Mouse (Mus musculus) limb, embryonic 11.5 days (tissue): ENCODE measurements at regions not wholly inside any gene's neighbourhood (a gene's known extent, or its start where the extent isn't known, plus 50 kb on each side); places are given as distances from the start of the nearest gene placed in this dataset.

ENCODE experiments used
- ATAC-seq: fragments of 200-750 bp; cut with Nextera tagmentation; 2 replicates; pipeline ENCODE4 v1.8.0; 2017; ENCODE audit warnings: low read depth; ENCODE audit not compliant: insufficient number of reproducible peaks, low FRiP score, low TSS enrichment
- DNase-seq: peaks from one replicate; pipeline ENCODE4 v3.0.0-alpha.2; 2015; ENCODE audit warnings: low spot score
- H3K27ac ChIP-seq: fragments of 300-500 bp; sonication (generic); replicated peaks from 2 replicates; pipeline ENCODE4 v1.5.1; 2014; ENCODE audit warnings: low read depth, mild to moderate bottlenecking, low read length
- H3K27me3 ChIP-seq: fragments of 300-500 bp; sonication (generic); 2 replicates; pipeline ENCODE4 v1.6.1; 2014; ENCODE audit warnings: mild to moderate bottlenecking, low read length, mixed read lengths; ENCODE audit not compliant: control insufficient read depth, insufficient read depth
- H3K36me3 ChIP-seq: fragments of 300-500 bp; sonication (generic); 2 replicates; pipeline ENCODE4 v1.6.1; 2014; ENCODE audit warnings: mild to moderate bottlenecking, low read length, moderate library complexity, mixed read lengths; ENCODE audit not compliant: control insufficient read depth, insufficient read depth
- H3K4me1 ChIP-seq: fragments of 300-500 bp; sonication (generic); 2 replicates; pipeline ENCODE4 v1.6.1; 2014; ENCODE audit warnings: low read length, mixed read lengths; ENCODE audit not compliant: control insufficient read depth, insufficient read depth
- H3K4me2 ChIP-seq: fragments of 300-500 bp; sonication (generic); 2 replicates; pipeline ENCODE4 v1.6.1; 2014; ENCODE audit warnings: low read depth, mild to moderate bottlenecking, moderate library complexity; ENCODE audit not compliant: severe bottlenecking
- H3K4me3 ChIP-seq: fragments of 300-500 bp; sonication (generic); 2 replicates; pipeline ENCODE4 v1.5.1; 2014; ENCODE audit warnings: low read depth, low read length
- H3K9ac ChIP-seq: fragments of 300-500 bp; sonication (generic); 2 replicates; pipeline ENCODE4 v1.6.1; 2014; ENCODE audit warnings: mild to moderate bottlenecking, low read length
- H3K9me3 ChIP-seq: fragments of 300-500 bp; sonication (generic); 2 replicates; pipeline ENCODE4 v1.6.1; 2016; ENCODE audit warnings: low read length; ENCODE audit not compliant: control insufficient read depth
- WGBS: fragments of 180-500 bp; shearing (Covaris S2); extraction: QIAGEN DNeasy Blood & Tissue Kit; methylation state at CpG from one replicate; pipeline ENCODE4 v1.1.7; 2014; 5-methylcytosine and 5-hydroxymethylcytosine counted together

DNA sequence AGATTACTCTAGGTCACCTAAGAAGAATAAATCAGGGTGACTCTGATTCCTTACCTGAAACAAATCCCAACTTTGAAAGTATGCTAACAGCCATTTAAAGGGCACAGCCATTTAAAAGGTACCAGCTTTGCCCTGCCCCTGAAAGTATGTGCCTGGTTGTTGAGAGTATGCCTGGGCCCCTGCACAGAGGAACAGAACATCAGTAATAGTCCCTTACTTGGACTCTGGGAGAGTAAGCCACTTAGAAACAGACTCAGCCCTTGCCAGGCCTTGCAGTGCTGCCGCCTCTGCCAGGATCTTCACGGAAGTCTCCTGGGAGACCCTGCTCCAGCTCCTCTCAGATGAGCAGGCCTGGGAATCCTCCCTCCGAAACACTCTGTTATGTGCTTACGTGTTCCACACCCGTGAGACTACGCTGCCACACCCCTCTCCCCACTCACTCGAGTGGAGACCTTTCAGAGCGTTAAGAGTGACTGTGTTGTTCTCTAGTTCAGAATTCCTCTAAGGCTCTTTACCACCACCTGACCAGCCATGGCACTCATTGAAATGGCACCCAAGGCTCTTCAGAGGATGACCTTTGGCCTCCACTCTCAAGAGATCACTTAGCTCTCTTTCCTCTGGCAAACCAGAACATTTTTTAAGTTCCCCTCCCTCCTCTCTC, 150.4 kb downstream of the Ly86 start:
- Histone ChIP-seq H3K4me1 (peaks cover 12% of the 10 kb centered on the region), H3K4me2 (no peak overlapping the region), H3K27ac (no peak overlapping the region), H3K36me3 (no peaks in the 10 kb centered on the region), H3K9me3 (no peaks in the 10 kb centered on the region), H3K9ac (no peak overlapping the region), H3K4me3 (no peak overlapping the region), H3K27me3 (no peaks in the 10 kb centered on the region)
- ATAC-seq (no peak), DNase-seq (no peak)
- 83% methylated on average over 8 of the region's 8 CpGs for WGBS

DNA sequence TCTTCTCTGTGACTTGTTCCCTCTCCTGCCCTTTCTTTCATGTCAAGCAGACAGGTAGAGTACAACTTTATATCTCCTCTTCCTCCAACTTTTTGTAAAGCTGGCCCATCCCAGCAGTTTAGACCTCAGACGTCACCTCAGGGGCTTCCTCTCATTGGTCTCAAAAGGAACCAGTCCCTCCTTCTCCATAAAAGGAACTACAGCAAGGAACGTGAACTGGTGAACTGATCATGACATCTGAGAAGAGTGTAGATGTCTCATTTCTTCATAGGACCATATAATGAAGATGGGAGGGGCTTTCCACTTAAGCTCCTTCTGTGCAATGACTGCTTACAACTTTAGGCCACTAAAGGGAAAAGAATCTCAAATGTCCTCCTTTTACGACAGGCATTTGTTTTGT, 153.0 kb downstream of the Ly86 start:
- ATAC-seq (no peak), DNase-seq (no peak)
- Histone ChIP-seq H3K4me2 (no peak overlapping the region), H3K4me1 (peaks cover 2% of the 10 kb centered on the region), H3K27me3 (no peaks in the 10 kb centered on the region), H3K36me3 (no peaks in the 10 kb centered on the region), H3K4me3 (no peak overlapping the region), H3K9me3 (no peaks in the 10 kb centered on the region), H3K27ac (no peak overlapping the region), H3K9ac (no peak overlapping the region)
- WGBS: 59% methylated on average over 3 of the region's 3 CpGs

DNA sequence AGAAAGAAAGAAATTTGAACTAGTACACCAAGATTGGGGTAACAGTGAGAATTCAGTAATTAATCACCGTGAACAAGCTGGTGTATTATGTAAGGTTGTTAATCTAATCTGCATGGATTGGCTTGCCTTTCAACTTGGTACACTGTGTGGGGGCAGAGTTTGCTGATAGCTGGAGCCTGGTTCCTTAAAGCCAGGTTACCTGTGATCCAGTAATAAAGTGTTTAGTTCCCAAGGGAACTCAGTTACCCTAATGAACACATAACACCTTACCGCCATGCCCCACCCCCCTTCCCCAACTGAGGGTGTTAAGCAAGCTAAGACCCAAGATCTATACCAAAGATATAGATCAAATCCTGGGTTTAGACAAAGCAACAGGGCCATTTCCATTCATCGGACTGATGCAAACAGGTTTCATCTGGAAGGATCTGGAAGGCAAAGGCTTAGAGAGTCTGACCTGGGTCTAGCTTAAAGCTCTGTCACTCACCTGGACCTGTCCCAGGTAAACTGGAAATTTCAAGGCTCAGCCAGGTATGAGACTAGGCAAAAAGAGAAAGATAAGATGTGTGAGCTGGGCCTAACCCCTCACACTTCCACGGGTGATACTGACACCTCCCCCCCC, 155.8 kb downstream of the Ly86 start:
- no peaks in the 10 kb centered on the region for H3K36me3 ChIP-seq
- no peaks in the 10 kb centered on the region for H3K9me3 ChIP-seq
- no peaks in the 10 kb centered on the region for H3K27me3 ChIP-seq
- DNase-seq (no peak), ATAC-seq (no peak)
- H3K9ac ChIP-seq: no peak overlapping the region
- H3K4me2 ChIP-seq: no peak overlapping the region
- H3K4me3 ChIP-seq: no peak overlapping the region
- no peak overlapping the region for H3K27ac ChIP-seq
- H3K4me1 ChIP-seq: no peaks in the 10 kb centered on the region
- 59% methylated on average over 4 of the region's 4 CpGs for WGBS

DNA sequence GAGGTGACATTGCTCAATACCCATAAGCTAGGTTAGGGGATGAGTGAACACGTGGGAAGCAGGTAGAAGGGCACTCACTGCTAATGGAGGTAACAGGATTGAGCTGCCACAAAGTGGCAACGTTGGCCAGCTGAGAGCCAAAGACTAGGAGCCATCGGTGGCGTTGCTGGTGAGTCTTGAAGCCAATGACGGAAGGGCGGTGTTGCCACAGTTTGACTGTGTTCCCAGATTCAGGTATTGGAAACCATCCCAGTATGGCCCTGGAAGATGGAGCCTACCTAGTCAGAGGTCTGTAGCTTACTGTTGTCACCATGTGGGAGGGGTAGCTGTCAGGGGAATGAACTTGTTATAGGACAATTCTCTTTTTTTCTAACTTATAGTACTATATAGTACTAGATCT, 158.4 kb downstream of the Ly86 start:
- no peak overlapping the region for H3K9ac ChIP-seq
- DNase-seq: no peak
- no peak overlapping the region for H3K4me3 ChIP-seq
- no peak overlapping the region for H3K27ac ChIP-seq
- H3K4me2 ChIP-seq: no peak overlapping the region
- no peak for ATAC-seq
- H3K9me3 ChIP-seq: no peaks in the 10 kb centered on the region
- no peaks in the 10 kb centered on the region; the same call in 1 of the 2 replicates for H3K4me1 ChIP-seq
- WGBS: 90% methylated on average over 6 of the region's 6 CpGs
- H3K36me3 ChIP-seq: no peaks in the 10 kb centered on the region
- no peaks in the 10 kb centered on the region for H3K27me3 ChIP-seq

DNA sequence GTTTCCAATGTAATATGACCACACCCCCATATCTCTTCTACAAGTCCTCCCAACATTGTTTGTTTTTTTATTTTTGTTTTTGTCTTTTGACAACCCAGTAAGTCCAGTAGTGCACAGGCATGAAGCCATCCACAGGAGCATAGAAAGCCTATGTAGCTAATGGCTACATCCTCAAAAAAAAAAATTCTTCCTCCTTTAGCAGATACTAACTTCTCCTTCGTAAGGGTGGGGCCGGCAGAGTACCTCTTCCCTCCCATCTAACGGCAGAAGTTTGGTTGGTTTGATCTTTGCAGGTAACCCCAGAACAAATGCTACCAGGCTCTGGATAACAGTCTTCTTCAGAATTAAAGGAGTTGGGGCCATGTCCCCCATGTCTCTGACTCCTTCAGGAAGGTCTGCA, 158.9 kb downstream of the Ly86 start:
- ATAC-seq (no peak), DNase-seq (no peak)
- 92% methylated on average over 3 of the region's 3 CpGs for WGBS
- Histone ChIP-seq H3K36me3 (no peaks in the 10 kb centered on the region), H3K4me2 (no peak overlapping the region), H3K4me1 (peaks cover 4% of the 10 kb centered on the region), H3K27me3 (no peaks in the 10 kb centered on the region), H3K4me3 (no peak overlapping the region), H3K9me3 (no peaks in the 10 kb centered on the region), H3K9ac (no peak overlapping the region), H3K27ac (no peak overlapping the region)

DNA sequence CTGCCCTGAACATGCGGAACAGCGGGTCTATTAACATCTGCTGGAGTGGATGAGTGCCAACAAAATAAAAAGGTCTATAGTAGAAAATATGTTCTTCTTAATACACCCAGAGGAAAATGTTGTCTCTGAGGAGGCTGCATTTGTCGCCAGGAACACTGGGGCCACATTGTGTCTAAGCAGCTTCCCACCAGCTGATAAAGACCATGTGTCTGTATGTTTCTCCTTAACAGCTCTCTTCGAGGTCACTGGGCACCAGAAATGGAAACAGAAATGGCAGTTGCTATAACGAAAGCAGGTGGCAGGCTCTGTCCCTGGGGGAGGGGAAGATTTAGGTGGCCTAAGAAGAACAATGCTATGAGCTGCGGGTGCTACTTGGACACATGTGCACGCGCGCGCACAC, 159.4 kb downstream of the Ly86 start:
- Histone ChIP-seq H3K4me3 (no peak overlapping the region), H3K27me3 (no peaks in the 10 kb centered on the region), H3K9me3 (no peaks in the 10 kb centered on the region), H3K9ac (no peak overlapping the region), H3K27ac (no peak overlapping the region), H3K4me2 (no peak overlapping the region), H3K36me3 (no peaks in the 10 kb centered on the region), H3K4me1 (peaks cover 8% of the 10 kb centered on the region)
- 72% methylated on average over 10 of the region's 10 CpGs for WGBS
- ATAC-seq: no peak
- DNase-seq: no peak

- Histone ChIP-seq H3K27ac (no peak overlapping the region), H3K9ac (no peak overlapping the region), H3K36me3 (no peaks in the 10 kb centered on the region), H3K4me1 (peaks cover 9% of the 10 kb centered on the region), H3K4me2 (no peak overlapping the region), H3K27me3 (no peaks in the 10 kb centered on the region), H3K4me3 (no peak overlapping the region), H3K9me3 (no peaks in the 10 kb centered on the region)
- WGBS: 49% methylated on average over 3 of the region's 3 CpGs
- ATAC-seq: no peak
- DNase-seq: no peak
Observed at GRCm38 (mm10) chr13:37505617-37506016, 160.6 kb downstream of the Ly86 start.

DNA sequence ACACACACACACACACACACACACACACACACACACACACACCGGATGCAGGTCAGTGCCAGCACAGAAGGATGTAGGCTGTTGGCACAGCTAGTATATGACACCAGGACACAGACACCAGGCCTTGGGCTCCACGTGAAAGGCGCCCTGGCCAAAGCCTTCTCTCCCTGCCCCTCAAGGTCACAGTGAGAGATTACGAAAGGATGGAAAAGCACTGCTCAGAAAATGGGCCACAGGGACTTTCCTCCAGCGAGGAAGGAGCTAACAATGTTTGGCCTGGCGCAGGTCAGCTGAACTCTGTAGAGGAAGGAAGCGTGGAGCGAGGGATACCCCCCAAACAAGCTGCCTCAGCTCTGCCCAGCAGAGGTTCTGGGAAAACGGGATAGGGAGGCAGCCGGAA, 161.0 kb downstream of the Ly86 start:
- Histone ChIP-seq H3K4me3 (no peak overlapping the region), H3K27ac (no peak overlapping the region), H3K36me3 (no peaks in the 10 kb centered on the region), H3K9me3 (no peaks in the 10 kb centered on the region), H3K27me3 (no peaks in the 10 kb centered on the region), H3K9ac (no peak overlapping the region), H3K4me2 (no peak overlapping the region), H3K4me1 (peaks cover 9% of the 10 kb centered on the region)
- no peak for ATAC-seq
- DNase-seq: no peak
- 73% methylated on average over 10 of the region's 10 CpGs for WGBS

- H3K4me3 ChIP-seq: no peak overlapping the region
- H3K4me2 ChIP-seq: no peak overlapping the region
- no peaks in the 10 kb centered on the region for H3K9me3 ChIP-seq
- H3K4me1 ChIP-seq: peaks cover 9% of the 10 kb centered on the region
- ATAC-seq: no peak
- WGBS: 84% methylated on average over 8 of the region's 8 CpGs
- no peak overlapping the region for H3K9ac ChIP-seq
- H3K36me3 ChIP-seq: no peaks in the 10 kb centered on the region
- no peak for DNase-seq
- H3K27ac ChIP-seq: no peak overlapping the region
- H3K27me3 ChIP-seq: no peaks in the 10 kb centered on the region
Observed at GRCm38 (mm10) chr13:37506701-37507100, 161.7 kb downstream of the Ly86 start.
